Mouse (Mus musculus): ENCODE measurements around the gene Gm4707.
"Not testable (repeated sequence)": the region's sequence is repeated elsewhere in the genome, so short reads cannot be mapped to it uniquely, and the experiment has no call there.

Gene Gm4707

DNA sequence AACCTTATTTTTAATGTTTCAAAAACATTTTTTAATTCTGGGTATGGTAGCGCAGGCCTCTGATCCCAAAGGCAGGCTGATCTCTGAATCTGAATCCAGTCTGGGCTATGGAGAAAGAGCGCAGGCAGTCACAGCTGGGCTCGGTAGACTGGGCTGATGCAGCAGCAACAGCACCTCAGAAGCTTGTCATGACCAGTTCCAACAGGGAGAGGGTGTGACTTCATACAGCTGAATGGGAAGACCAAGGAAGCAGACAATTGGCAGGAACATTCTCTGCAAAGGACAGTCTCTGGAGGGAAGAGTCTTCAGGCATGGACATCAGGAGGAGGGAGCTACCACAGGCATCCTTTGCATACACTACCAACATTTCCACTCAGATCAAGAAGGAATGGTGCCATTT lies 15.6 kb downstream of the Gm4707 start:
- no peak for DNase-seq

- no peak for DNase-seq
Observed at GRCm38 (mm10) chr17:71443273-71443672, 16.4 kb downstream of the Gm4707 start.

DNA sequence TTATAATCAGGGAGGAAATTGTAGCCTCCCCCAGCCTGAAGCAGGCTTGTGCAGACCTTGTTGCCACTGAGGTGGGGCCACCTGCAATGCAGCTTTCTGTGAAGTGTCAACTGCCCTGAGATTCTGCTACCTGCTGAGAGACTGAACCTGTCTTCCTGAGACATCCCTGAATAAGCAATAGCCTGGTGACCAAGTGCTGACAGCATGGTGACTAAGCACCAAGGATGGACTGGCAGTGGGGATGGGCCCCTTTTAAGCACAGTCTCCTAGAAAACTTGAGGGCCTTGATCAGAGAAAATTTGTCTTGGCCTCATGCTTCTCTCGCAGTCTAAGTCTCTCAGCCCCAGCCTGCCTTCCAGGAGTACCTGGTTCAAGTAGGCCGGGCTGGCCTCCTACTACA lies 37.2 kb downstream of the Gm4707 start:
- DNase-seq, result not testable (repeated sequence)

GRCm38 (mm10) chr17:71419448-71419847 lies 40.3 kb downstream of the Gm4707 start:
- DNase-seq, result not testable (repeated sequence)

DNA sequence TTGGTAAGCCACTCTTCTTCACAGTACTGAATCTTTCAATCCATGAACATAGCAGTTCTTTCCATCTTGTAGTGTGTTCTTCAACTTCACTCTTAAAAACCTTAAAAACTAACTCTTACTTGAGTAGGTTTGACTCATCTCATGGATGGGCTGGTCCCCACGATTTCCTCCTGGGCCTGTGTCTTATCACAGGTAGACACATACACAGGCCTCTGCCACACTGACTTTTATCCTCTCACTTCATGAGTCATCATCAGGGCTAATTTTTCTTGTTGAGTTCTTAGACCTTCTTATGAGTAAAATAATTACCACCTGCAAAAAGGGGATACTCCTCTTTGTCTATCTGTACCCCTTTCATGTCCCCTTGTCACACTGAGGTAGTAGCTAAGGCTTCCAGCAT lies 42.7 kb downstream of the Gm4707 start:
- DNase-seq, result no peak

All from layer of hippocampus, adult 9-11 months (tissue).